Mouse (Mus musculus): ENCODE data around the gene Gpr15.

- TF ChIP-seq POLR2A (IDR thresholded peaks at IDR 0.05; ENCODE audit: insufficient read depth, low read length) (no peak), CTCF (IDR thresholded peaks at IDR 0.05; ENCODE audit: low read depth, low read length) (no peak), EP300 (IDR thresholded peaks at IDR 0.05; ENCODE audit: insufficient read depth, low read depth, low read length) (no peak)
Measured at GRCm38 (mm10) chr16:58682870-58683269, 36.0 kb downstream of the Gpr15 start.

All from ES-Bruce4 (cell line).